Mouse (Mus musculus): ENCODE data around the gene Crhr2.

Crhr2 gene

DNA sequence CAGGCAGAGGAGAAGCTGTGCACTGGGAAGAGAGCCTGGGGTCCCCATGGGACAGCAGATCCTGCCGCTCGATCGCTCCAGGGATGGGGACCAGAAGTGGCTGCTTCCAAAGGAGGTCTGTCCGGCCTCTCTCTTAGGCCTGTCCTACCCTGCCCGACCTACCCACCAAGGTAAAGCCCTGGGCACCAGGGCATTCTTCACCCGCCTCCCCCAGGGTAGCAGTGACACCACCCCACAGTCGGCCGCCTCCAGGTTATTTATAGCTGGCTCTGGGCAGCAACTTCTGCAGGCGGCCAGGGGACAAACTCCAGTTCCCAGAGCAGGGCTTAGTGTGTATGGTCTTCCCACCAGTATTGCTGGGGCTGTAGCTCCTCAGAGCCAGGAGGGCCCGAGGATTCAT lies at the start of gene Crhr2:
Gene Crhr2 (minus strand): TSS at position 223 of the 400 bp plus-strand sequence.
- no peak for DNase-seq (ENCODE audit: extremely low read depth, low read depth)

GRCm38 (mm10) chr6:55179560-55179959 lies 46.7 kb upstream of the Crhr2 start:
- DNase-seq (ENCODE audit: extremely low read depth, low read depth) = no peak

- DNase-seq (ENCODE audit: extremely low read depth, low read depth) = peak; percentile 16
Measured at GRCm38 (mm10) chr6:55177060-55177732, 44.4 kb upstream of the Crhr2 start.

DNA sequence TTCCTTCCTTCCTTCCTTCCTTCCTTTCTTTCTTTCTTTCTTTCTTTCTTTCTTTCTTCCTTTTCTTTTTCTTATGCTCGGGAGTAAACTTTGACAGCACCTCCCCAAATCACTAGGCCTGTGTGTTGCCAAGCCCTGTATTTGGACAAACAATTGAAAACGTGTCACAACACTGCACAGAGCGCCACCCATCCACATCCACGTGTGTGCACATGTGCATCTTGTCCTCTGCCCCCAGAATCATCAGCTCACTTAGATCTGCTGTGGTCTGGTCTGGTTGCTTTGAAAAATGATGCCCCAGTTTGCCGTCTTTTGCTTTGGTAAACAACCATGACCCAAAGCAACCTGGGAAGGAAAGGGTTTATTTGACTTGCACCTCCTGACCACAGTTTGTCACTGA lies 43.1 kb upstream of the Crhr2 start:
- no peak for DNase-seq (ENCODE audit: extremely low read depth, low read depth)

- peak; percentile 27 for DNase-seq (ENCODE audit: extremely low read depth, low read depth)
Measured at GRCm38 (mm10) chr6:55175456-55175855, 42.6 kb upstream of the Crhr2 start.

- DNase-seq (ENCODE audit: extremely low read depth, low read depth) = no peak
Measured at GRCm38 (mm10) chr6:55174741-55175181, 41.9 kb upstream of the Crhr2 start, which contains the start of gene Inmt. Inmt (minus strand) TSS chr6:55175043.

GRCm38 (mm10) chr6:55173941-55174349 lies 41.1 kb upstream of the Crhr2 start:
- no peak for DNase-seq (ENCODE audit: extremely low read depth, low read depth)

GRCm38 (mm10) chr6:55173171-55173570 lies 40.4 kb upstream of the Crhr2 start:
- no peak for DNase-seq (ENCODE audit: extremely low read depth, low read depth)

DNA sequence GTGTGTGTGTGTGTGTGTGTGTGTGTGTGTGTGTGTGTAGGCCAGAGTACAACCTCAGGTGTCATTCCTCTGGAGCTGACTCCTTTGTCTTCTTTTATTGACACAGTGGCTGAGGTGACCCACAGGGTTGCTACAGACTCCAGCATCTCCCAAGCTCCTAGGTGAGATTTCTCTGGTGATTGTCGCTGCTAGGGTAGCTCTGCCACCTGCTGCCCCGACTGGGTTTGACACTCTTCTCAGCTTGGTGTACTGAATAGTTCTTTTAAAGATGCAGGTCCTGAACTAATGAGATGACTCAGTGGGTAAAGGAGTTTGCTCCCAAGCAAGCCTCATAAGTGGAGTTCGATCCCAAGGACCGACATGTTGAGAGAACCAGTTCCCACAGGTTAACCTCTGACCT lies 38.8 kb upstream of the Crhr2 start:
- no peak for DNase-seq (ENCODE audit: extremely low read depth, low read depth)

GRCm38 (mm10) chr6:55169818-55170217 lies 37.0 kb upstream of the Crhr2 start:
- DNase-seq (ENCODE audit: extremely low read depth, low read depth) = no peak

DNA sequence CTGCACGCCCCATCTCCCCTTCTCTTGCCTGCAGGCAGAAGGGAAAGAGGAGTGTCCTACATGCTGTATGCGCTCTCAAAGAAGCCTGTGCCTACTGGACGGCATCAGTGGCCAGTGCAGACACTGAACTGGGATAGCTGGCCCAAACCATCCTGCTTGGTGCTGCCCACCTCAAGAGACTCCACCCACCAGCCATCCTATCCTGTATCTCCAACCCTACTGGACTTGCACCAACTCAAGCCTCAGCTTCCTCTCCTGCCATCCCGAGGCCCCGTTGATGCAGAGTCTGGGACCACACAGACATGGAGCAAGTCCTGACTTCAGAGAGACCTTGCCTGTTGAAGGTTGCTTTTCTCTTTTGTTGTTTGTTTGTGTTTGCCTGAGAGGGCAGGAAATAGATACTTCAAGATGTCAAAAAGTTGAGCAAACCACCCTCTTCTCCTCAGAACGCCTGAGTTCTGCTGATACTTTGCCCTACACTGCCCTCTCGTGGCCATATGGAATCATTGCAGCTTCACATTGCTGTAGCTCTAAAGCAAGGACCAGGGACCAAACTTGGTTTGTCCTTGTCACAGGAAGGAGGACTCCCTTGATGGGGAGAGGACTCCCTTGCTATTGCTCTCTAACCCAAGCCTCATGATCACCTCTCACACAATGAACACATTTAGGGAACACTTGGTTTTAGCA lies 34.1 kb upstream of the Crhr2 start:
- peak; percentile 51 for DNase-seq (ENCODE audit: extremely low read depth, low read depth)

DNA sequence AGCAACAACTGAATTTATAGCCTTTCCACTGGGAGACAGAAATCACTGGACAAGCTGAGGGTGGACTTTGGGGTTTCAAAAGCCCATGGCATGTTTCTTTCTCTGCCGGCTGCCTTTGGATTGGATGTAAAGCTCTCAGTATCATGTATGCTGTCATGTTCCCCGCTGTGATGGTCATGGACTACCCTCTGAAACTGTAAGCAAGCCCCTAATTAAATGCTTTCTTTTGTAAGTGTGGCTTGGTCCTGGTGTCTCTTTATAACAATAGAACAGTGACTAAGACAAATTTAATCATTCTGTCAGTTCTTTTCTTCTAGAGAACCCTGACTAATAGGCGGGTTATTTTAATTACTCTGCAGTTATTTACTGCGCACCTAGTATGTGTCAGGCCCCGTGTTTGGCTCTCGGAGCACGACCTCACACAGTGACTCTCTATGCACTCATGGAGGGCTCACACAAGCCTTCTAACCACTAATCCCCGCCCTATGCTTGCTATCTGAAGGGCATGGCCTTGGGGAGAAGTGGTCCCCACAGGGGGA lies 30.3 kb upstream of the Crhr2 start:
- DNase-seq (ENCODE audit: extremely low read depth, low read depth) = no peak

DNA sequence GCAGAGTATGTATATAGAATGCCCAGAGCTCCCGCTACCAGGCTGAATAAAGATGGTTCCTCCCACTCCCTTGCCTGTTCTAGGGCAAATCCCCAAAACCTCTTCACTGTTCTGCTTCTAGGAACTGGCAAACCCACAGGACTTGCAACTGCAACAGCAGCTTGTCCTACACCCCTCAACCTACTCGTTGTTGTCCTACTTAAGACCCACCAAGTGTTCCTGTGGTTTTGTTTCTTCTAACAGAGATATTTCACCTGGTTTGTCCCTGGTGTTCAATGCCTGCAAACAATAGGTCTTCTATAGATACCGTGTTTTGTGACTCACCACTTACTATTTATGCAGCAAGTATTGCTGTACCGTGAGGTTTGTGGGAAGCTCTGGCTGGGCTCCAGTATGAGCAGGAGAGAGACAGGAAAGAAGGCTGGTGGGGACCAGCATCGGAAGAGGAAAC lies 28.5 kb upstream of the Crhr2 start:
- no peak for DNase-seq (ENCODE audit: extremely low read depth, low read depth)

DNA sequence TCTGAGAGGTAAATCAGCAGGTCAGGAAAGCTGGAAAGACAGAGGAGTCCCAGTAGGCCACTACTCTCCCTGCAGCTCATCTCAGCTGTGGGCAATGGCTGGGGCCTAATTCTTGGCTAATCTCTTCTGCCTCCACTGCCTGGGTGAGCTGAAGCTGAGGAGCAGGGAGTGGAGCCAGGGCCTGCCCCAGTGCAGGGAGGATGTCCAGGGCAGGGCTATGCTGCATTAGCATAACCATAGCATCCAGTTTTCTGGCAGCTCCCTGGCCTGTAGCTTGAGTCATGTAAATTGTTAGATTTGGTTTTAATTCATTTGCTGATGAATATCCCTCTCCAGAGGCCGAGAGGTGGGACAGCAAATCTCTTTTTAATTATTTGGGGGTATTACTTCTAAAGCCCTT lies 26.4 kb upstream of the Crhr2 start:
- no peak for DNase-seq (ENCODE audit: extremely low read depth, low read depth)

GRCm38 (mm10) chr6:55152226-55152625 lies 19.4 kb upstream of the Crhr2 start:
- no peak for DNase-seq (ENCODE audit: extremely low read depth, low read depth)

- DNase-seq (ENCODE audit: extremely low read depth, low read depth) = no peak
Measured at GRCm38 (mm10) chr6:55146138-55146537, 13.3 kb upstream of the Crhr2 start.

GRCm38 (mm10) chr6:55145285-55145684 lies 12.5 kb upstream of the Crhr2 start:
- DNase-seq (ENCODE audit: extremely low read depth, low read depth) = no peak

GRCm38 (mm10) chr6:55138343-55138742 lies 5.5 kb upstream of the Crhr2 start:
- no peak for DNase-seq (ENCODE audit: extremely low read depth, low read depth)

GRCm38 (mm10) chr6:55133425-55133824 lies 609 bp upstream of the Crhr2 start:
- DNase-seq (ENCODE audit: extremely low read depth, low read depth) = no peak

DNA sequence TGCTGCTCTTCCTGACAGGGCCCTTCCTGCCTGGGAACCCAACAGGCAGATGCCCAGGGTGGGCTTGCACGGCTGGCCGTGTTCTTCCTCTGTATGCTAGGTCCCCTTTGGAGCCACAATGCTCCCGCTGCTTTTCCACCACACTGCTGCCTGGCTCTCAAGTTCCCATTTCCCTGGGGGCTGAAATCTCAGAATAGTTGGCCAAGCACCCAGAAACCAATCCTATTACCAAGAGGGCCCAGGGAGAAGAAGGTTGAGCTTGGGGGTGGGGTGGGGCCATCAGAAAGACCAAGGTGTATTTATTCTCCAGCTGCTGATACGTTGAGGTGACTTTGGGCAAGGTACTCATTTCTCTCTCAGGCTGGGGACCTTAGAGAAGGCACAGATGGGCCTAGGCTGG lies 1.5 kb downstream of the Crhr2 start:
- no peak for DNase-seq (ENCODE audit: extremely low read depth, low read depth)

- no peak for DNase-seq (ENCODE audit: extremely low read depth, low read depth)
Measured at GRCm38 (mm10) chr6:55130631-55131030, 2.2 kb downstream of the Crhr2 start.

DNA sequence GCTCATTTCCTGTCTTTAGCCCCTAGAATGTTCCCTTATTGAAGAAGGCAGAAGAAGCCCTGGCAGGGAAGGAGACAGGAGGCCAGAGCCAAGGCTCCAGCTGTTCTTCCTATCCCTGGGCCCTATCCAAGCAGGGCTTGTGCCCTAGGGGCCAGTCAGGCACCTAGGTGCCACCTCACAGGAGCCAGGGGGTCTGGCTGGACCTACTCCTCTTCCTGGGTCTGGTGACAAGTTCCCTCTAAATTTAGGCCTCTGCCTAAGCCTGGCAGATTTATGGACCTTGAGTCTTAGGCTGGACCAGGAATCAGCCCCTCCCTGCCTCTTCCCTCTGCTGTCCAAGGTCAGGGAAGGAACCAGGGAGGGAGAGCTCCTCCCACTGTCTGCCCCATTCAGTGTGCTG lies 4.4 kb downstream of the Crhr2 start:
- DNase-seq (ENCODE audit: extremely low read depth, low read depth) = no peak

- DNase-seq (ENCODE audit: extremely low read depth, low read depth) = no peak
Measured at GRCm38 (mm10) chr6:55126576-55126975, 6.2 kb downstream of the Crhr2 start.

All from MEL-GATA-1-ER (cell line).